Mouse (Mus musculus): ENCODE measurements at regions not wholly inside any gene's neighbourhood (a gene's known extent, or its start where the extent isn't known, plus 50 kb on each side); places are given as distances from the start of the nearest gene placed in this dataset.

GRCm38 (mm10) chr4:3089567-3090377 lies 77.3 kb upstream of the Vmn1r2 start:
- H3K27me3 ChIP-seq (replicated peaks): no peaks in the 10 kb centered on the region
- no peak overlapping the region for H3K9ac ChIP-seq (ENCODE audit: insufficient read depth, low read depth)
- DNase-seq (ENCODE audit: extremely low read depth): peak; percentile 6

GRCm38 (mm10) chr4:3090378-3090735 lies 76.8 kb upstream of the Vmn1r2 start:
- Histone ChIP-seq H3K9me3 (replicated peaks; ENCODE audit: low read length) (peaks cover 11% of the 10 kb centered on the region), H3K27me3 (replicated peaks) (no peaks in the 10 kb centered on the region), H3K9ac (ENCODE audit: insufficient read depth, low read depth) (no peak overlapping the region), H3K4me2 (ENCODE audit: insufficient read depth, low read depth, poor library complexity, severe bottlenecking) (no peak overlapping the region), H3K36me3 (replicated peaks in 1 of 2; ENCODE audit: control insufficient read depth in 1 of 2, insufficient read depth in 1 of 2, low read length in 1 of 2) (no peaks in the 10 kb centered on the region), H3K4me3 (replicated peaks in 1 of 3; ENCODE audit: low read depth in 2 of 3, low read length in 2 of 3, poor library complexity in 1 of 3) (no peak overlapping the region), H3K79me2 (replicated peaks; ENCODE audit: control insufficient read depth, extremely low read depth, insufficient read depth, poor library complexity, severe bottlenecking) (no peaks in the 10 kb centered on the region), H3K4me1 (ENCODE audit: control insufficient read depth in 1 of 2, insufficient read depth in 2 of 2) (peaks cover 0 to 7% of the 10 kb centered on the region in 2 experiments; a peak in 1 of 4 replicates), H3K27ac (ENCODE audit: insufficient read depth, low read depth) (no peak overlapping the region)
- in situ Hi-C loops (cut with MboI; ENCODE audit: low pct_ligation_motif_present, low pct_unique_long_range_greater_than_20kb, low sequenced_read_pairs): no loop called here
- dilution Hi-C loops (cut with MboI; ENCODE audit: extremely low pct_ligation_motif_present, extremely low pct_unique_long_range_greater_than_20kb, low sequenced_read_pairs): no loop called here
- peak; percentile 13 for DNase-seq (ENCODE audit: extremely low read depth)
- TF ChIP-seq POLR2A (IDR thresholded peaks at IDR 0.05; ENCODE audit: low read depth, low read length) (no peak), ZNF384 (IDR thresholded peaks at IDR 0.05; ENCODE audit: low read depth, low read length) (no peak), JUND (conservative IDR thresholded peaks at IDR 0.05; ENCODE audit: low read depth, low read length) (no peak), ETS1 (conservative IDR thresholded peaks at IDR 0.05; ENCODE audit: low read depth, low read length) (no peak), ZKSCAN1 (IDR thresholded peaks at IDR 0.05; ENCODE audit: borderline replicate concordance, low read depth, low read length) (peak; percentile 5; the same call in 1 of the 2 replicates), USF2 (conservative IDR thresholded peaks at IDR 0.05; ENCODE audit: low read depth, low read length) (no peak), MAZ (IDR thresholded peaks at IDR 0.05; ENCODE audit: low read depth, low read length) (0 out of 2 replicates have a peak, but pooled peaks have one; percentile 26), NELFE (IDR thresholded peaks at IDR 0.05; ENCODE audit: low read depth, low read length) (no peak; the same call in 1 of the 2 replicates), CHD2 (IDR thresholded peaks at IDR 0.05; ENCODE audit: low read length) (no peak), GABPA (IDR thresholded peaks at IDR 0.05; ENCODE audit: insufficient replicate concordance, low read depth, low read length) (no peak)

More at GRCm38 (mm10) chr4:3089567-3090377, 77.3 kb upstream of the Vmn1r2 start:
- Histone ChIP-seq H3K4me2 (ENCODE audit: insufficient read depth, low read depth, poor library complexity, severe bottlenecking) (no peak overlapping the region), H3K9me3 (replicated peaks; ENCODE audit: low read length) (peaks cover 11% of the 10 kb centered on the region), H3K4me3 (replicated peaks in 1 of 3; ENCODE audit: low read depth in 2 of 3, low read length in 2 of 3, poor library complexity in 1 of 3) (no peak overlapping the region), H3K79me2 (replicated peaks; ENCODE audit: control insufficient read depth, extremely low read depth, insufficient read depth, poor library complexity, severe bottlenecking) (no peaks in the 10 kb centered on the region), H3K36me3 (replicated peaks in 1 of 2; ENCODE audit: control insufficient read depth in 1 of 2, insufficient read depth in 1 of 2, low read length in 1 of 2) (no peaks in the 10 kb centered on the region), H3K4me1 (ENCODE audit: control insufficient read depth in 1 of 2, insufficient read depth in 2 of 2) (peaks cover 0 to 7% of the 10 kb centered on the region in 2 experiments; a peak in 1 of 4 replicates), H3K27ac (ENCODE audit: insufficient read depth, low read depth) (no peak overlapping the region)
- in situ Hi-C loops (cut with MboI; ENCODE audit: low pct_ligation_motif_present, low pct_unique_long_range_greater_than_20kb, low sequenced_read_pairs) (no loop called here), dilution Hi-C loops (cut with MboI; ENCODE audit: extremely low pct_ligation_motif_present, extremely low pct_unique_long_range_greater_than_20kb, low sequenced_read_pairs) (no loop called here)
- TF ChIP-seq NELFE (IDR thresholded peaks at IDR 0.05; ENCODE audit: low read depth, low read length) (peak; percentile 25; the same call in 1 of the 2 replicates), GABPA (IDR thresholded peaks at IDR 0.05; ENCODE audit: insufficient replicate concordance, low read depth, low read length) (no peak), USF1 (IDR thresholded peaks at IDR 0.05; ENCODE audit: low read depth, low read length) (no peak)

- dilution Hi-C loops (cut with MboI; ENCODE audit: extremely low pct_ligation_motif_present, extremely low pct_unique_long_range_greater_than_20kb, low sequenced_read_pairs): no loop called here
- Histone ChIP-seq H3K79me2 (replicated peaks; ENCODE audit: control insufficient read depth, extremely low read depth, insufficient read depth, poor library complexity, severe bottlenecking) (no peaks in the 10 kb centered on the region), H3K36me3 (replicated peaks in 1 of 2; ENCODE audit: control insufficient read depth in 1 of 2, insufficient read depth in 1 of 2, low read length in 1 of 2) (no peaks in the 10 kb centered on the region), H3K27ac (ENCODE audit: insufficient read depth, low read depth) (no peak overlapping the region), H3K27me3 (replicated peaks) (no peaks in the 10 kb centered on the region), H3K4me2 (ENCODE audit: insufficient read depth, low read depth, poor library complexity, severe bottlenecking) (no peak overlapping the region), H3K9ac (ENCODE audit: insufficient read depth, low read depth) (no peak overlapping the region), H3K4me3 (replicated peaks in 1 of 3; ENCODE audit: low read depth in 2 of 3, low read length in 2 of 3, poor library complexity in 1 of 3) (no peak overlapping the region), H3K4me1 (ENCODE audit: control insufficient read depth in 1 of 2, insufficient read depth in 2 of 2) (peaks cover 0 to 4% of the 10 kb centered on the region in 2 experiments; a peak in 1 of 4 replicates), H3K9me3 (replicated peaks; ENCODE audit: low read length) (peaks cover 11% of the 10 kb centered on the region)
- in situ Hi-C loops (cut with MboI; ENCODE audit: low pct_ligation_motif_present, low pct_unique_long_range_greater_than_20kb, low sequenced_read_pairs): no loop called here
- no peak for DNase-seq (ENCODE audit: extremely low read depth)
- TF ChIP-seq ETS1 (conservative IDR thresholded peaks at IDR 0.05; ENCODE audit: low read depth, low read length) (no peak), USF1 (IDR thresholded peaks at IDR 0.05; ENCODE audit: low read depth, low read length) (no peak), ZKSCAN1 (IDR thresholded peaks at IDR 0.05; ENCODE audit: borderline replicate concordance, low read depth, low read length) (no peak), POLR2AphosphoS2 (IDR thresholded peaks at IDR 0.05; ENCODE audit: low read depth, low read length) (no peak), RCOR1 (conservative IDR thresholded peaks at IDR 0.05; ENCODE audit: low read depth, low read length) (no peak), TCF12 (IDR thresholded peaks at IDR 0.05; ENCODE audit: low read depth, low read length) (no peak)
Observed at GRCm38 (mm10) chr4:3090742-3091141, 76.4 kb upstream of the Vmn1r2 start.

Data from CH12.LX (cell line).